Mouse (Mus musculus) left cerebral cortex, postnatal 14 days (tissue): Measurements from ENCODE around the gene Xdh. TPM values are rescaled to one million over a fixed set of nuclear protein-coding genes. Genes with fewer than 3 reads are reported as not detected.

ENCODE experiments used
- DNase-seq, 2 experiments: peaks; one replicate each; pipeline ENCODE4 v3.0.0; 2021 to 2022; ENCODE audit warnings: low spot score in 2 of 2, mixed read lengths in 1 of 2
- intact Hi-C: fragments of 180-260 bp; cut with DNase I; formaldehyde crosslinking; loops from one replicate; pipeline ENCODE4 v1.15.1; 2025
- total RNA-seq, 2 experiments: library from RNA; stranded (reverse); gene quantifications; 2 replicates each; pipeline ENCODE4 v1.2.3; 2021

Gene Xdh
- total RNA-seq, 2 experiments from 2014 or later = 0.77 to 0.99 TPM

DNA sequence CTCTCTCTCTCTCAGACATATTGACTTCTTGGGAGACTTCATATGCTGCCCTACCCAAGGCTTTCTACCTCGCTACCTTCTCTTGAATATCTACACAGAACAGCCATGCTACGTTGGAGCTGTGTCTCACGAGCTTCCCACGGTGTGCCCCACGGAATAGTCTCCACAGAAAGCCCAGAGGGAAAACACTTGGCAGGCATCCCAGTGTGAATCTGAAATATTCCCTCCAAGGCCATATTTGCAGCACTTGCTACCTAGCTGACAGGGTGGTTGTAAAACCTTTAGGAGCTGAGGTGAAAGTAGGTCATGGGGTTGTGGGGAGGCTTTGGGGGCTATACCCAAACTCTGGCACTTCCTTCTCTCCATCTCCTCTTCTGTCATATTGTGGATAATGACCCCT lies 3.1 kb downstream of the Xdh start:
- DNase-seq = no peak
- intact Hi-C loops = no loop called here

DNA sequence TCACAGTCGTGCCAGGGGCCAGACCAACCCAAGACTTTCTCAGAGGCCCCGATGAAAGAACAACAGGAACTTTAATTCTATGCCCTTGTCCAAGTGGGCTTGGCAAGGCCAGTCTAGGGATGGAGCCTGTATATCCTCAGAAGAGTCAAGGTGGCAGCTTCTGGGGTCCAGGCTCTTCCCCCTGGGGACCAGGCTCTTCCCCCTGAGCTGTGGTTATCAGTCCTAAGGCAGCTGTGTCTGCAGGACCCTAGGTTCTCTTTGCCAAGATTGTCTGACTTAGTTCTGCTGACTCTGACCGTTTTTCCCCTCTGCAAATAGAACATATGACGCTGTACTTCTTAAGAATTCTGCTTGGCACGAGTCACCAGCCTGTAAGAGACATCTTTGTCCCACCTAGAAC lies 5.3 kb downstream of the Xdh start:
- intact Hi-C loops = no loop called here
- DNase-seq = no peak

DNA sequence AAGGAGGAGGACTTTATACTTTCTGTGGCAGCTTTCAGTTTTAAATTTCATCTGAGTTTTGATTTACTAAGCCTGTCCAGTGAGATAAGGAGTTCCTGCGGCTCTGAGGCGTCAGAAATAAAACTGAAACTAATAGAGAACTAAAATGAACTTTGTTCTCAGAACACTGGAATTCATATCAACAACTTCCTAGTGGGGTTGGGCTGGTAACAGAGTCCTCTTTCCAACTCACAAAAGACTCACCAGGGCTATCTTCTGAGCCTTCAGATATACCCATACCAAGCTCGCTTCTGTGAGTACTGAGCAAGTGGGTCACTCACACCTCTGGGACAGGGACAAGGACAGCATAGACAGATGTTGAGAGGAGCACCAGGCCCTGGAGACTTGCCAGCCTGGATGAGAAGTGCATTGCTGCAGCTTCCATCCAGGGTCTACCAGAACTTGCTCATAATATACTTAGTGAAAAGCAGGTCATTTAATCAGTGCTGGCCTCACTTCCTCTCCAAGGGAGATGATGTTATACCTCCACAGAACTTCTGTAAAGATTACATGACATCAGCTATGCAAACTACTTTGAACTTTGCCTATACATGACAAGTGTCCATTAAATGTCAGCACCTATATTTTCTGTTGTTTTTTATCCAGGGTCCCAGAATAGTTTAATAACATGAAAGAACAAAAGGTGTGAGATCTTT lies 7.6 kb downstream of the Xdh start:
- DNase-seq = no peak
- intact Hi-C loops = no loop called here

DNA sequence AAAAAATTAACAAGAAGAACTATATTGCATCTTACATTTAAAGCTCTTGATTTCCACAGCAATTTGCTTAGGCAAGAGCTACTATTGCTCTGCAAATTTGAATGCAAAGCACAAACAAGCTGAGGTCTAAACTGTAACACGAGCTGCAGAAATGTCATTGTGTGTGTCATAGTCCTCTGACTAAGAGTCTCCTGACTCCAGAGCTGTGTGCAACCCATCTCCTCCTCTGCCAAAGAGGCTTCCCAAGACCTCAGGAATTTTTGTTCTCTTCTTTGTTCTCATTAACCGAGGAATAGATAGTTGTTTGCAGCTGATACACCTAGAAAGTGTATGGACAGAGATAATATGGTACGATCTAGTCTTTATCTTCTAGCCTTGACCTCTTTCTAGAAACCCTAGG lies 8.2 kb downstream of the Xdh start:
- DNase-seq = no peak
- intact Hi-C loops = no loop called here

DNA sequence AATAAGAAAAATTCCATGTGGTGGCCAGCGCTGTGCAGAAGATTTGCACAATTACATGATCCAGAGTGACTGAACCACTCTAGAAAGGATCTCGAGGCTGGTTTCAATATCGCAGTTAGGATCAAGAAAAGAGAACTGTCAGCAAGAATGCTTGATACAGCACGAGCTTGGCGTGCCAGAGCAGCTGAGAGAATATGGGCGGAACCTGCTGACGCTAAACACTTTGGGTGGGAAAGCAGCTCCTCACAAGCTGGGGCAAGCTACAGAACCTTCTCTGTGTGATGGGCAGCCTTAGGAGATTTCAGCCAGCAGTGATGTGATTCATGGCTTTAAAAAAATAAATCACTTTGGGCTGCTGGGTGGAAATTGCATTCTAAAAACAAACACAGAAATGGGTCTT lies 12.9 kb downstream of the Xdh start:
- intact Hi-C loops = no loop called here

DNA sequence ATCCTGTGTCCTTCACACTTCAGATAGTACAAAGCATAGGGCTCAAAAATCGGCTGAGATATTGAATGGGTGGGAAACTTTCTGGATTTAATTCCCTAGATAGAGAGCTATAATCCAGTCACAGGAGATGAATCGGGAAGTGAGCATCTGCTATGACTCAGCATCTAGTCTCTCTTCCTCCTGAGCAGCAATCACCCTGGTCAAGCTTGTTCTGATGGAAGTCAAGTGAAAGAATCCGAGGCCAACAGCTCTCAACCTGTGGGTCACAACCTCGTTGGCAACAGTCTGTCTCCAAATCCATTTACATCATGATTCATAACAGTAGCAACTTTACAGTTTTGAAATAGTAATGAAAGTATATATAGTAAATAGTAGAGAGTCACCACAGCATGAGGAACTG lies 14.8 kb downstream of the Xdh start:
- intact Hi-C loops = no loop called here
- DNase-seq = no peak

More for the DNA sequence above, 12.9 kb downstream of the Xdh start:
- DNase-seq = peak in 1 of 2 experiments; percentile 14

DNA sequence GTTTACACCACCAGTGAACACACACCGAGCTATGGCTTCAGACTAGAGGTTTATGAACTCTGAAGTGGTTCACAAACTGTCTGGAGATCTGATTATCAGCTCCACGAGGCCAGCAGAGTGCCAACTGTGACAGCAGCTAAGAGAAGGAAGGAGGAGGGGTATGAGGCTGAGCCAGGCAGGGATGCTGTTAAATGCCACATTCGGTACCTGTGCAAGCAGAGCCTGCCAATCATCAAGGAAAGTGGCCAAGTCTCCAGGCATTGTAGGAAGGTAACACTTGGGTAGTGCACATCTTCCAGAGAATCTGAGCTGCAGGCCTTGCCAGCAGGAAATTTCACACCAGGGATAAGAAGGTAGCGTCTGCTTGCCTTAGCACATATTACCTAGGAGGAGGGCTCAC lies 15.7 kb downstream of the Xdh start:
- intact Hi-C loops = no loop called here
- DNase-seq = peak; percentile 9 to 22

DNA sequence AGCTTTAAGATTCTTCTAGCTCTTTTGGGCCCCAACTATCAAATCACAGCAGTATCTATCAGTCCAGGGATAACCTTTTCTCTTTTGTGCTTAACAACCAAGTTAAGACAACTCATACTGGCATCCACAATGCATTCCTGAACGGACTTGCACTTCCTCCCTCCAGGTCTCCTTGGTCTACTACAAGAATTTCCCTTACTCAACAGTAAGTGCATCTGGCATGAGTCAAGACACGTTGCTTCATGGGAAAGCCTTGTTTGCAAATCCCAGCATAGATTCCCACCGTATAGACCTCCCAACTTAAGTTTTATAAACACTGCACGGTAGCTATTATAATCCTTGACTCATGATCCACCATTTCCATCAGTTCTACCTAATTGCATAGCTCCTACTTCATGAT lies 16.4 kb downstream of the Xdh start:
- intact Hi-C loops = no loop called here
- no peak for DNase-seq

DNA sequence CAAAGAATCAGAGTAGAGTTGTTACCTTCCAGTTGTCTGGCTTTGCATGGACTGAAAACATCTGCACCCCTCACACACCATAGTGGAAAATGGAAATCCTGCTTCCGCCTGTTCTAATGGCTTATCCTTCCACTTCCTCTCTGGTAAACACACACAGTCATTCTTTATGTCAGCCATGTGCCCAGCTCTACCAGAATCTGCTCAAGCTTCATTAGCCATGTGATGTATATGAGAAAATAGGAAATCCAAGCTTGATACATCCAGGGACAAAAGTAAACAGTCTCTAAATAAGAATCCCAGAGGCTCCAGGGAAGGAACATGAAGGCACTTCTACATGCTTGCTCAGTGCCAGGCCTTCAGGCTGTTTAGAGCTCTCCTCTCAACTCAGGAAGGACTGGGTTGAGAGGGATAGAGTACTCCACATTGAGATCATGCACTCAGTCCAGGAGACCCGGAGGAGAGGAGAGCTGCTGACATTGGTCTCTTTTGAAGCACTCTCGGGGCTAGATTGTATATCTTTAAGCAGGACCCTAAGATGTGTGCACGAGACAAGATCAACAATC lies 17.4 kb downstream of the Xdh start:
- DNase-seq = no peak
- intact Hi-C loops = no loop called here

DNA sequence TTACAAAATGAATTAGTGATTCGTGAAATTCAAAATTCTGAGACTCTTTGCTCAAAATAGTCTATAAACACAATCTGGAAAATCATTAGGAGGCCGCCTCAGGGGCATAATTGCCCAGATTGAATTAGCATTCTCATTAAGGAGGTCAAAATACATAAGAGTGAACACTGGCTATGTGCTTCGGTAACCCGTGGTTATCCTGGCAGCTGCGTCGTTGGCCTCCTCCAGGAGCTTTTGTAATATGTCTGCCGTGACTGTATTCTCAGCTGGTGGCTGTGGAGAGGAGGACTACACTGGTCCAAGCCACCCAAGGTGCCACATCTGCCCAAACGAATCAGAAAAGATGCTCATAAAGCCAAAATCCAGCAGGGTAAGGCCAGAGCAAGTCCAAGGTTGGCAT lies 30.5 kb downstream of the Xdh start:
- no peak for DNase-seq
- intact Hi-C loops = no loop called here

DNA sequence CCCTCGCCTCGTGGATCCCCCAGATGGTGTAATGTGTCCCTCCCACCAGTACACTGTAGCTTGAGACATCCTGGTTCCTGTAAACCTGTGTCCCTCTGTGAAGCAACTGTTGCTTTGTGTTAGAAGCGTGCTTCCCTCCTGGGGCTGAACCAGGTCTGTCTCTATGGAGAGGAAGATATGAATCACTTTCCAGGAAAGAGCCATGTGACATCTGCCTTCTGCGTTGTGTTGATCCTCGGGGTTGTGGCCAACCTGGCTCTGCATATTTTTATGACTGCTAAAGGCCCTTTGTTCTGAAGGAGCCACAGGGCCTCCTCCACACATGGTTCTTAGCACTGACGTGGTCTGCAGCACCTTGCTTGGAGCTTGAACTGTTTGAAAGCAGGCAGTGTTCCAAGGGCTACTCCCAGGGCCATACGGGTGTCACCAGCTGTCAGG lies 31.0 kb downstream of the Xdh start:
- DNase-seq = no peak
- intact Hi-C loops = no loop called here

DNA sequence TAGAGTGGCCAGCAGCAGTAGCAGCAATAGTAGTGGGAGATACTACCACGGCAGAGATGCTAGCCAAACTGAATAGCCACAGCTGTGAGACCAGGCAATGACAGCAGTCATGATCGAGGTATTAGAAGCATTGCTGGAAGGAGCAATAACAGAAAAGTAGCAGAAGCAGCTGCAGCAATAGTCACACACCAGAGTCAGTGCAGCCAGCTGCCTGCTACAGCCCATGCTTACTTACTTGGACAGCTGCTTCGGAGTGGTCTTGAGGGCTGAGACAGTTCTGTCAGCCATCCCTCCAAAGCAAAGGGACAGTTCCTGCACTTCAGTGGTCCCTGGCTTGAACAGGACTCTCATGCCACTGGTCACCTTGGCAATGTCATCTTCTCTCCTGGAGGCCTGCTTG lies 31.9 kb downstream of the Xdh start:
- intact Hi-C loops = no loop called here

DNA sequence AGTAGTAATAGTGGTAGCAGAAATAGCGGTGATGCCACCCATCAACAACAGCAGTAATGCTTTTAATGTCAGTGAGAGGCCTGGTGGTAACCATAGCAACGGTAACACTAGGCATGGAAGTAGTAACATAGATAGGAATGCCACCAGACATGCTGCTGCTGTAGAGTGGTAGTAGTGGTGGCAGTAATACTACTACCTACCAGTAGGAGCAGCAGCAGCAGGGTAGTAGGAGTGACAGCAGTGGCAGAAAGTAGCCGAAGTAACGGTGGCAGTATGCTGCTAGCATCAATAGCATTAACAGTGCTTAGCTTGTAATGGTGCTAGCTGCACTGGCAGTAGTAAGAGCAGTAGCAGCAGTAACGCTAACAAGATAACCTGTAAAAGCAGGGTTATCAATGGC lies 32.3 kb downstream of the Xdh start:
- DNase-seq = no peak
- intact Hi-C loops = no loop called here

More for the DNA sequence above, 31.9 kb downstream of the Xdh start:
- DNase-seq = no peak

DNA sequence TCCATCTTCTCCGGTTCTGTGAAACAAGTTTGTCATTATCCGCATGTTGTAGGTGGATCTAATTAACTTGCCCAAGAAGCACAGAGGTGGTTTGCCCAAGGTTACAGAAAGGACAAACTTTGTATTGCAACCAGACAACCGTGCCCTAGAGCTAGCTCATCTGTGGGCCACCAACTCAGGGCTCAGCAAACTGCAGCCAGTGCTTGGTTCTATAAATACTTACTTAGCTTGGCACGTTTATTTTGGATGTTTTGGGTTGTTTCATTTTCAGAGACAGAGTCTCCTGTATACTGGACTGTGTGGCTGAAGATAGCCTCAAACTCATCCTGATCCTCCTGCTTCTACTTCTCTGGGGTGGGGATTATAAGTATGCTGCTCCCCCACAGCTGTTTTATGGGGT lies 35.3 kb downstream of the Xdh start:
- intact Hi-C loops = no loop called here
- DNase-seq = no peak

DNA sequence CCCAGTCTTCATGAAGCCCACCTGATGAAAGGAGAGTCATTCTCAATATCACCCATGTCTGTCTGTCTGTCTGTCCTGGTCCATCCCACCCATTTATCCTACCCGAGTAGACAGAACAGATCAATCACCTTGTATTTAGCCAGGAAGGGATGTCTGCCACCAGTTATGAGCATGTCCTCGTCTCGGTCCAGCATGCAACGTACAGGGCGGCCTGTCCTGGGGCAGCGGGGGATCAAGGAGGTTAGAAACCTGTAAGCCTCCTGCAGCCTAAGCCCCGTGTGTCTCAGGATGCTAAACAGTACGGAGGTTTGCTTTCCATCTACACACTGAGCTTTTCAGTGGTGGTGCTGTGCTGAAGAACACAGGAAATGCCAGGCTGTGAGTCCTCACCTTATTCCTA lies 43.9 kb downstream of the Xdh start:
- intact Hi-C loops = no loop called here

DNA sequence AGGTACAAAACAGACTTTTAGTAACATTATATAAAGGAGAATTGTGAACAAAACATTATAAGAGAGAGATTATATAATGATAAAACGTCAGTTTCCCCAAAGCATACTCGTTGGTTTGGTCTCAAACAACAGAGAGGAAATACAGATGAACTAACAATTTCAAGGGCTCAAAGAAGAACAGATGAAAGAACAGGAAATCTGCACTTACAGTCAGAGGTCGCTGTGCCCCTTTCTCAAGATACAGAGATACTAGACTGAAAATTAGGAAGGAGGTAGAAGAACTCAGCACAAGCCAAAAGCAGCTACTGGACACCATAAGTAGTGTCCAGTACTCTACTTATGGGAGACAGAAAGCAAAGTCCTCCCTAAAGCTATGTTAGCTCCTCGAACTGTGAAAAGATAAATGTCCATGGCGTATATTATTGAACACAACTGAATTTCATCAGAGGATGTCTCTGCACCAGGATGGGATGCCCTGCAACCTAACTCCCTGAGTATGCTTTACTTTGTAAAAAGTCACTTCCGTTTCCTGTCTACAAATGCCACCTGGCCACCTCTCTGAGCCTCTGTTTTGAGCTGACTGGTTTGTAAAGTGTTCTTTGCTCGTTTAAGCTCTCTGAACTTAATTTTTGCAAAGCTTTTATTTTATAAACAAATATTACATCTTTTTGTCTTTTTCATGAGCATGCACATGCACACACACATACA lies 44.8 kb downstream of the Xdh start:
- intact Hi-C loops = no loop called here
- DNase-seq = no peak

More for the DNA sequence above, 43.9 kb downstream of the Xdh start:
- DNase-seq = no peak

DNA sequence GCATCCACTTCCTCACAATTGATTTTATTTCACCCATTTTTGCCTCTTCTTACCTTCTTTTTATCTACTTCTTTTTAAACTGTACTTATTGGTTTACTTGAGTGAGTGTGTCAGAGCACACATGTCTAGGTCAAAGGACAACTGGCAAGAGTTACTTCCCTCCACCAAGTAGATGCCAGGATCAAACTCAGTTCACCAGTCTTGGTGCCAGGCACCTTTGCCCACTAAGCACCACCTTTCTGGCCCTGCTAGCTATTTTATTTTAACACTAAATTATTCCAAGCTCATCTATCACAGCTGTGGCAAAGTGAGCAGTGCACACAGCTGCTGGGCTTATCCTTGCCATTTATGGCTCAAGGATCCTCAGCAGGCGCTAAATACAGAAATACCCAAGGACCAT lies 46.9 kb downstream of the Xdh start:
- no peak for DNase-seq
- intact Hi-C loops = no loop called here

DNA sequence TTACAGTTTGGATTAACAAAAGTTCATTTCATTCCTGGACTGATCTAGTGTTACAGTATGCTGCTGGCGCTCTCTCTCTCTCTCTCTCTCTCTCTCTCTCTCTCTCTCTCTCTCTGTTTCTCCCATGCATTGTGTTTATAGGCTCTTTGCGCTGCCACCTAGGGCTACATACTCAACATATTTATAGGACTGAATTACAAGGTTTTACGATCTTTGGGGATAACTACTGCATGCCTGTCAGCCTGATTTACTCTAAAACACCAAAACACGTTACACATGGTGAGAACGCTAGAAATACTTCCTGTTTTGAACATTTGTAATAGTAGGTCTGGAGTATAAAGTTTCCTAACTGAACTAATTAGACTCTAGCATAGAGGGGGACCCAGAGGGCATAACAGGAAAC lies 47.8 kb downstream of the Xdh start:
- no peak for DNase-seq
- intact Hi-C loops = no loop called here

DNA sequence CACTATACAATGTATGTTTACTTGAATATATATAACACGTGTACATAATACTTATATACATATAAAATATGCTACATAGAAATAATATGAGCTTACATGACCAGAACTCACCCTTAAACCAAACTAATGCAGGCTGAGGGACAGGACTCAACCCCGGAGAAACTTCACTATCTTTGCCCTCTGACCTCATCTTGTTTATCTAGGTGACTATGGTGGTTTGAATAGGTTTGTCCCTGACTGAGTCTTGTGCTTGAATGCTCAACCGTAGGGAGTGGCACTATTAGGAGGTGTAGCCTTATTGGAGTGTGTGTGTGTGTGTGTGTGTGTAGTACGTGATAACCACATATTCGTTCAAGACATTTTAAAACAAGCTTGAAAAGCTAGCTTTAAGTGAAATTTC lies 55.6 kb downstream of the Xdh start:
- intact Hi-C loops = no loop called here

DNA sequence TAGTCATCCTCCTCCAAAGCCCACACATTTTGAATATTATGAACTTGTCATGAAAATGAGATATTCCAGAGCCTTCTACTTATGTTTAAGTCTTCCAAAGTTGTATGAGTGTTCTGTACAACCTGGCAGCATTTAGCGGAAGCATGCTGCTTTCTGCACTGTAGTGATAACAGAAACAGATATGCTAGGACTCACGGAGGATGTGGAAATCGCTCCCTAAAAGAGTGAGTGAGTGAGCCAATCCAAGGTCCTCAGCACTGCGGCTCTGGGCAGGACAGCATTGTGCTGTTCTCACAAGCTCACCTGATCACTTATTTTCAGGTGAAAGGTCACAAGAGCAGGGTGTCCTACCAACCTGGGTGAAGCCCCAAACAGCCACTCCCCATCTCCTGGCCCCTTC lies 56.2 kb downstream of the Xdh start:
- DNase-seq = no peak
- intact Hi-C loops = no loop called here

More for the DNA sequence above, 55.6 kb downstream of the Xdh start:
- DNase-seq = no peak

DNA sequence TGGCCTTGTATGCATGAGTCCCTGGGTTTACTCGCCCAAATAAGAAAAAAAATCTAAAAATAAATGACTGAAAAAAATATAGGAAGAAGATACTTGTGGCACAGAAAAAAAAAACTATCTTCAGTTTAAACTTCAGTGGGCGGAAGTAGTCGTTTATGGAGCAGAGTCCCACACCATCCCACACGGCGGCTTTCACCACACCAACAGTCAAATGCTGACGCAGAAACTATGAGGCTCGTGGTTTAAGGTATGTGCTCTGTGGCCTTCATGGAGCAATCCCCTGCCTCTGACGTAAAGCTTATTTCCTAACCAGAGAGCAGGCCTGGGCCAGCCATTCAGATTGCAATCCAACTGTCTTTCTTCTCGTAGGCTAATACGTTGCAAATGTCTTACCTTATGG lies 56.8 kb downstream of the Xdh start:
- DNase-seq = no peak
- intact Hi-C loops = no loop called here
